ENCODE assay signal across 31 mouse cellular contexts in genomic region chr17:23822094-23822493, GRCm38 (mm10). TPM values are rescaled to one million over a fixed set of nuclear protein-coding genes. Genes with fewer than 3 reads are reported as not detected.
A peak's percentile ranks its signal among the peaks of the same experiment; 100 is the strongest.
DNase-seq lines count a peak whose midpoint lies in the region; ATAC-seq and TF ChIP-seq lines count a peak whose summit lies in the region.
"Had no signal": no experiment of that assay in that cellular context is flagged by ENCODE, and none has a peak within 500 bp of the region (broad histone marks: within the 10 kb centered on the region; RNA-seq: fewer than 3 reads in every experiment).

No protein-coding gene starts in this region.

- H3K4me3 ChIP-seq in kidney, embryonic 15.5 days (replicated peaks), result no peak overlapping the region
- H3K4me3 ChIP-seq in kidney, adult 2 months (ENCODE audit: insufficient read depth, low read depth, low read length), result no peak overlapping the region
- H3K4me3 ChIP-seq in E14TG2a.4 (replicated peaks; ENCODE audit: low read length), result peak overlapping the region; percentile 55
- H3K4me3 ChIP-seq: embryonic facial prominence, embryonic 13.5 days; erythroblast, embryonic 14.5 days; forebrain, embryonic 12.5 days; heart, embryonic 15.5 days; hindbrain, embryonic 10.5 days; limb, embryonic 15.5 days had no signal

- ATAC-seq in kidney, embryonic 15.5 days (replicated peaks; ENCODE audit: low FRiP score), result 0 out of 2 replicates have a peak, but pooled peaks have one; percentile 24

- H3K4me1 ChIP-seq in kidney, embryonic 15.5 days, result peaks cover 6% of the 10 kb centered on the region
- no peaks in the 10 kb centered on the region for H3K4me1 ChIP-seq in kidney, adult 2 months (ENCODE audit: control insufficient read depth, insufficient read depth, low read length)
- peaks cover 68% of the 10 kb centered on the region for H3K4me1 ChIP-seq in E14TG2a.4 (replicated peaks; ENCODE audit: low read depth, low read length)

- TF ChIP-seq POLR2A in kidney, adult 2 months (IDR thresholded peaks at IDR 0.05; ENCODE audit: low read depth, low read length), result no peak

- H3K4me2 ChIP-seq in kidney, embryonic 15.5 days, result no peak overlapping the region
- H3K4me2 ChIP-seq: embryonic facial prominence, embryonic 13.5 days; forebrain, embryonic 12.5 days; heart, embryonic 15.5 days; limb, embryonic 15.5 days had no signal

- H3K36me3 ChIP-seq in kidney, embryonic 15.5 days, result peaks cover 100% of the 10 kb centered on the region
- peaks cover 17% of the 10 kb centered on the region for H3K36me3 ChIP-seq in kidney, adult 2 months (ENCODE audit: control insufficient read depth, insufficient read depth, low read length)
- H3K36me3 ChIP-seq in E14TG2a.4 (ENCODE audit: insufficient read depth, low read length), result peaks cover 100% of the 10 kb centered on the region

- no peak for TF ChIP-seq CTCF in kidney, adult 2 months (conservative IDR thresholded peaks at IDR 0.05; ENCODE audit: insufficient read depth, insufficient read length, low read depth, low read length)
- TF ChIP-seq CTCF in E14TG2a.4 (conservative IDR thresholded peaks at IDR 0.05; ENCODE audit: low read length), result no peak

- intact Hi-C loops in left cerebral cortex, postnatal 36 days (cut with DNase I), result no loop called here

- peak; percentile 16 for DNase-seq in adrenal gland, postnatal 10 days
- no peak for DNase-seq in adrenal gland, adult 8-10 months
- no peak for DNase-seq in kidney, adult 2 months
- DNase-seq in ZHBTc4 (ENCODE audit: low read depth, low spot score), result peak; percentile 57
- DNase-seq in left cerebral cortex, postnatal 36 days (ENCODE audit: low spot score in 2 of 2), result no peak
- DNase-seq: cerebellum, adult 2 months; cerebellum, postnatal 36 days; embryo, embryonic 11 days; gastrocnemius, postnatal 36 days; kidney, adult 9 months; kidney, postnatal 36 days; layer of hippocampus, postnatal 36 days; lung, postnatal 4 days; midbrain, embryonic 14.5 days; right cerebral cortex, postnatal 25 days; thymus, postnatal 25 days had no signal

- H3K9me3 ChIP-seq in kidney, embryonic 15.5 days (replicated peaks), result peaks cover 22% of the 10 kb centered on the region
- H3K9me3 ChIP-seq in E14TG2a.4 (ENCODE audit: low read length), result peaks cover 74% of the 10 kb centered on the region

- 73% methylated on average over 6 of the region's 6 CpGs for WGBS in kidney, embryonic 15.5 days
- 60% methylated on average over 6 of the region's 6 CpGs for WGBS in kidney, adult 2 months

- H3K27me3 ChIP-seq in kidney, embryonic 15.5 days, result no peaks in the 10 kb centered on the region
- no peaks in the 10 kb centered on the region for H3K27me3 ChIP-seq in kidney, adult 2 months (replicated peaks; ENCODE audit: control insufficient read depth, insufficient read depth, low read length)
- H3K27me3 ChIP-seq in E14TG2a.4 (ENCODE audit: insufficient read depth, low read length), result no peaks in the 10 kb centered on the region
- H3K27me3 ChIP-seq: embryonic facial prominence, embryonic 13.5 days; forebrain, embryonic 12.5 days; heart, embryonic 15.5 days; limb, embryonic 15.5 days had no signal

- H3K27ac ChIP-seq in kidney, embryonic 15.5 days, result no peak overlapping the region
- H3K27ac ChIP-seq in kidney, adult 2 months (ENCODE audit: insufficient read depth, low read depth, low read length), result no peak overlapping the region
- H3K27ac ChIP-seq: embryonic facial prominence, embryonic 13.5 days; forebrain, embryonic 12.5 days; heart, embryonic 15.5 days; hindbrain, embryonic 10.5 days; liver, embryonic 14.5 days had no signal

- H3K9ac ChIP-seq in kidney, embryonic 15.5 days, result no peak overlapping the region
- H3K9ac ChIP-seq: embryonic facial prominence, embryonic 13.5 days; forebrain, embryonic 12.5 days; heart, embryonic 15.5 days; limb, embryonic 15.5 days; liver, embryonic 14.5 days had no signal

RNA-seq across cellular contexts. Expression of gene Elob, which starts 6.8 kb away (rescaled TPM):
- total RNA-seq in adrenal gland, postnatal 10 days (2021), result 100 to 1,000 TPM; 333 to 378 TPM
- total RNA-seq in adrenal gland, adult 8-10 months (2022), result 100 to 1,000 TPM; 365 to 430 (median 403) TPM
- polyA plus RNA-seq in kidney, embryonic 15.5 days (2015; fragmentation: Nextera tagmentation; extraction: Ambion mirVana), result 999 and 1,052 TPM in 2 replicates
- polyA plus RNA-seq in kidney, adult 2 months (2012; rRNA removed), result 687 and 762 TPM in 2 replicates
- 100 to 1,000 TPM; 330 to 406 TPM for total RNA-seq in left cerebral cortex, postnatal 36 days (2021)

RNA-seq across cellular contexts. Expression of gene Prss33, which starts 13.8 kb away (rescaled TPM):
- not detected for total RNA-seq in adrenal gland, postnatal 10 days (2021)
- total RNA-seq in adrenal gland, adult 8-10 months (2022), result not detected
- polyA plus RNA-seq in kidney, embryonic 15.5 days (2015; fragmentation: Nextera tagmentation; extraction: Ambion mirVana), result 0.18 TPM in 1 of 2 replicates, not detected in the other
- not detected in 2 replicates for polyA plus RNA-seq in kidney, adult 2 months (2012; rRNA removed)
- not detected for total RNA-seq in left cerebral cortex, postnatal 36 days (2021)
- total RNA-seq: gastrocnemius, postnatal 36 days; heart, adult 8-10 months; layer of hippocampus, postnatal 36 days; left cerebral cortex, postnatal 14 days; megakaryocyte-erythroid progenitor cell, adult 5-6 weeks had no signal
- polyA plus RNA-seq: erythroblast, embryonic 14.5 days; forebrain, embryonic 12.5 days; heart, embryonic 15.5 days; hindbrain, embryonic 10.5 days; limb, embryonic 15.5 days; liver, embryonic 14.5 days; lung, embryonic 16.5 days; neural tube, embryonic 11.5 days had no signal

RNA-seq across cellular contexts. Expression of gene Prss32, which starts 21.6 kb away (rescaled TPM):
- not detected for total RNA-seq in adrenal gland, postnatal 10 days (2021)
- not detected for total RNA-seq in adrenal gland, adult 8-10 months (2022)
- 1.8 TPM in 1 of 2 replicates, not detected in the other for polyA plus RNA-seq in kidney, embryonic 15.5 days (2015; fragmentation: Nextera tagmentation; extraction: Ambion mirVana)
- not detected in 2 replicates for polyA plus RNA-seq in kidney, adult 2 months (2012; rRNA removed)
- not detected for total RNA-seq in left cerebral cortex, postnatal 36 days (2021)
- total RNA-seq: gastrocnemius, postnatal 36 days; heart, adult 8-10 months; layer of hippocampus, adult 8-10 months; layer of hippocampus, postnatal 36 days; megakaryocyte-erythroid progenitor cell, adult 5-6 weeks had no signal
- polyA plus RNA-seq: cerebellum, adult 2 months; embryonic facial prominence, embryonic 13.5 days; forebrain, embryonic 12.5 days; heart, embryonic 15.5 days; hindbrain, embryonic 10.5 days; limb, embryonic 15.5 days; liver, embryonic 14.5 days; lung, embryonic 16.5 days; midbrain, embryonic 14.5 days; neural tube, embryonic 11.5 days had no signal

RNA-seq across cellular contexts. Expression of gene Prss41, which starts 21.9 kb away (rescaled TPM):
- total RNA-seq in adrenal gland, postnatal 10 days (2021), result under 1 TPM; 0.21 to 0.58 TPM
- total RNA-seq in adrenal gland, adult 8-10 months (2022), result 1 to 10 TPM in 3 of 4 experiments, under 1 TPM in 1; 0.56 to 1.8 (median 1.4) TPM
- polyA plus RNA-seq in kidney, embryonic 15.5 days (2015; fragmentation: Nextera tagmentation; extraction: Ambion mirVana), result 3.2 and 3.3 TPM in 2 replicates
- 0.08 and 0.16 TPM in 2 replicates for polyA plus RNA-seq in kidney, adult 2 months (2012; rRNA removed)
- 1 to 10 TPM; 1.5 to 1.6 TPM for total RNA-seq in left cerebral cortex, postnatal 36 days (2021)
- total RNA-seq: megakaryocyte-erythroid progenitor cell, adult 5-6 weeks had no signal

RNA-seq across cellular contexts. Expression of gene Srrm2, which starts 31.8 kb away (rescaled TPM):
- total RNA-seq in adrenal gland, postnatal 10 days (2021), result 100 to 1,000 TPM; 365 to 601 TPM
- total RNA-seq in adrenal gland, adult 8-10 months (2022), result 1,000 to 10,000 TPM in 1 of 4 experiments, 100 to 1,000 TPM in 3; 612 to 1,355 (median 855) TPM
- polyA plus RNA-seq in kidney, embryonic 15.5 days (2015; fragmentation: Nextera tagmentation; extraction: Ambion mirVana), result 496 and 536 TPM in 2 replicates
- 394 and 443 TPM in 2 replicates for polyA plus RNA-seq in kidney, adult 2 months (2012; rRNA removed)
- 100 to 1,000 TPM; 420 to 743 TPM for total RNA-seq in left cerebral cortex, postnatal 36 days (2021)

Comparison
In these comparisons a context has a peak if more than half of its experiments do, and no peak if none do; other contexts are left out.
1. DNase-seq: peak in adrenal gland, postnatal 10 days (single experiment) and ZHBTc4 (single experiment); none in adrenal gland, adult 8-10 months (single experiment), kidney, adult 2 months (single experiment) and left cerebral cortex, postnatal 36 days (0 of 2).